Mouse (Mus musculus) liver, embryonic 15.5 days (tissue): ENCODE results near the gene Otud4. TPM values are rescaled to one million over a fixed set of nuclear protein-coding genes. Genes with fewer than 3 reads are reported as not detected.
"Not testable (repeated sequence)": the region's sequence is repeated elsewhere in the genome, so short reads cannot be mapped to it uniquely, and the experiment has no call there.

Source experiments
- ATAC-seq: fragments of 200-750 bp; cut with Nextera tagmentation; 2 replicates; pipeline ENCODE4 v1.8.0; 2017; ENCODE audit warnings: moderate number of reproducible peaks, mild to moderate bottlenecking, moderate library complexity; ENCODE audit not compliant: insufficient read depth
- H3K27ac ChIP-seq: fragments of 300-500 bp; sonication (generic); replicated peaks from 2 replicates; pipeline ENCODE4 v1.5.1; 2015; ENCODE audit warnings: mild to moderate bottlenecking, inconsistent platforms
- H3K27me3 ChIP-seq: fragments of 300-500 bp; sonication (generic); 2 replicates; pipeline ENCODE4 v1.6.1; 2015; ENCODE audit warnings: mild to moderate bottlenecking, inconsistent platforms
- H3K36me3 ChIP-seq: fragments of 300-500 bp; sonication (generic); replicated peaks from 2 replicates; pipeline ENCODE4 v1.6.1; 2015; ENCODE audit warnings: moderate library complexity, mild to moderate bottlenecking, inconsistent platforms
- H3K4me1 ChIP-seq: fragments of 300-500 bp; sonication (generic); replicated peaks from 2 replicates; pipeline ENCODE4 v1.6.1; 2015; ENCODE audit warnings: inconsistent platforms
- H3K4me2 ChIP-seq: fragments of 300-500 bp; sonication (generic); 2 replicates; pipeline ENCODE4 v1.6.1; 2015; ENCODE audit warnings: moderate library complexity, mild to moderate bottlenecking, inconsistent platforms
- H3K4me3 ChIP-seq: fragments of 300-500 bp; sonication (generic); replicated peaks from 2 replicates; pipeline ENCODE4 v1.5.1; 2015; ENCODE audit warnings: mild to moderate bottlenecking, inconsistent platforms
- H3K9ac ChIP-seq: fragments of 300-500 bp; sonication (generic); 2 replicates; pipeline ENCODE4 v1.6.1; 2015; ENCODE audit warnings: moderate library complexity, mild to moderate bottlenecking, inconsistent platforms
- H3K9me3 ChIP-seq: fragments of 300-500 bp; sonication (generic); replicated peaks from 2 replicates; pipeline ENCODE4 v1.6.1; 2016; ENCODE audit warnings: inconsistent platforms
- WGBS: fragments of 180-500 bp; shearing (Covaris S2); methylation state at CpG from one replicate; pipeline ENCODE4 v1.1.7; 2015; ENCODE audit warnings: mixed read lengths; ENCODE audit not compliant: insufficient replicate concordance; 5-methylcytosine and 5-hydroxymethylcytosine counted together
- polyA plus RNA-seq: library from polyadenylated mRNA; unstranded; fragments of >200 nt; fragmentation: Nextera tagmentation; extraction: Ambion mirVana; gene quantifications from 2 replicates; pipeline ENCODE4 v1.2.1, GENCODE M21; 2015

Gene Otud4
- polyA plus RNA-seq, 1 experiment from 2014 or later = 5.8 TPM

GRCm38 (mm10) chr8:79685927-79686326 is 46.5 kb downstream of the Otud4 start:
- H3K4me2 ChIP-seq, H3K9me3 ChIP-seq, H3K27ac ChIP-seq, H3K4me1 ChIP-seq, H3K9ac ChIP-seq, ATAC-seq, H3K4me3 ChIP-seq, H3K27me3 ChIP-seq: not testable (repeated sequence)
- WGBS = 82% methylated on average over 5 of the region's 5 CpGs
- peaks cover 78% of the 10 kb centered on the region for H3K36me3 ChIP-seq

GRCm38 (mm10) chr8:79692531-79692930 is 53.1 kb downstream of the Otud4 start:
- Histone ChIP-seq H3K36me3 (peaks cover 75% of the 10 kb centered on the region), H3K4me1 (no peaks in the 10 kb centered on the region), H3K9me3 (no peaks in the 10 kb centered on the region), H3K4me2 (no peak overlapping the region), H3K27me3 (no peaks in the 10 kb centered on the region), H3K27ac (no peak overlapping the region), H3K9ac (no peak overlapping the region), H3K4me3 (no peak overlapping the region)
- 84% methylated on average over 2 of the region's 2 CpGs for WGBS
- ATAC-seq = no peak

- WGBS = 80% methylated on average over 3 of the region's 3 CpGs
These were observed 67.3 kb downstream of the Otud4 start for GRCm38 (mm10) chr8:79706687-79707086.

GRCm38 (mm10) chr8:79711064-79711961 is 71.9 kb downstream of the Otud4 start, which contains the start of the genes Abce1 and Anapc10:
Gene Abce1, minus strand, starts transcription at chr8:79711740.
Gene Anapc10, plus strand, starts transcription at chr8:79711820.
- WGBS = under 1% methylated on average over 73 of the region's 73 CpGs
- peak; percentile 99 for ATAC-seq
- Histone ChIP-seq H3K36me3 (peaks cover 21% of the 10 kb centered on the region), H3K9me3 (no peaks in the 10 kb centered on the region), H3K4me3 (peak within 1 kb of the TSS; percentile 95), H3K9ac (peak within 1 kb of the TSS; percentile 84), H3K4me1 (peaks cover 10% of the 10 kb centered on the region), H3K27ac (peak within 1 kb of the TSS; percentile 89), H3K4me2 (peak within 1 kb of the TSS; percentile 82), H3K27me3 (no peaks in the 10 kb centered on the region)

More at GRCm38 (mm10) chr8:79706687-79707086, 67.3 kb downstream of the Otud4 start:
- no peak for ATAC-seq
- Histone ChIP-seq H3K27ac (no peak overlapping the region), H3K4me1 (peaks cover 3% of the 10 kb centered on the region), H3K4me2 (no peak overlapping the region), H3K36me3 (peaks cover 51% of the 10 kb centered on the region), H3K9ac (no peak overlapping the region), H3K9me3 (no peaks in the 10 kb centered on the region), H3K4me3 (no peak overlapping the region), H3K27me3 (no peaks in the 10 kb centered on the region)

- Histone ChIP-seq H3K4me1 (peaks cover 10% of the 10 kb centered on the region), H3K27me3 (no peaks in the 10 kb centered on the region), H3K36me3 (peaks cover 10% of the 10 kb centered on the region), H3K4me3 (peak overlapping the region; percentile 33), H3K4me2 (peak overlapping the region; percentile 82), H3K9me3 (no peaks in the 10 kb centered on the region), H3K27ac (no peak overlapping the region), H3K9ac (no peak overlapping the region)
- 37% methylated on average over 5 of the region's 6 CpGs for WGBS
- no peak for ATAC-seq
These were observed 73.3 kb downstream of the Otud4 start for GRCm38 (mm10) chr8:79712676-79713075.

- Histone ChIP-seq H3K36me3 (peaks cover 16% of the 10 kb centered on the region), H3K27ac (no peak overlapping the region), H3K27me3 (no peaks in the 10 kb centered on the region), H3K4me3 (no peak overlapping the region), H3K9ac (no peak overlapping the region), H3K4me2 (no peak overlapping the region), H3K9me3 (no peaks in the 10 kb centered on the region), H3K4me1 (no peaks in the 10 kb centered on the region)
- no peak for ATAC-seq
These were observed 82.1 kb downstream of the Otud4 start for GRCm38 (mm10) chr8:79721537-79721936.

GRCm38 (mm10) chr8:79723308-79723707 is 83.9 kb downstream of the Otud4 start:
- no peak for ATAC-seq
- H3K4me2 ChIP-seq = no peak overlapping the region
- no peaks in the 10 kb centered on the region for H3K27me3 ChIP-seq

GRCm38 (mm10) chr8:79724589-79724988 is 85.2 kb downstream of the Otud4 start:
- Histone ChIP-seq H3K9me3 (no peaks in the 10 kb centered on the region), H3K36me3 (peaks cover 10% of the 10 kb centered on the region), H3K4me2 (no peak overlapping the region), H3K27me3 (no peaks in the 10 kb centered on the region), H3K4me3 (no peak overlapping the region), H3K4me1 (no peaks in the 10 kb centered on the region), H3K9ac (no peak overlapping the region), H3K27ac (no peak overlapping the region)
- WGBS = 37% methylated on average over 3 of the region's 3 CpGs
- ATAC-seq = no peak

More at GRCm38 (mm10) chr8:79723308-79723707, 83.9 kb downstream of the Otud4 start:
- Histone ChIP-seq H3K9me3 (no peaks in the 10 kb centered on the region), H3K4me1 (no peaks in the 10 kb centered on the region), H3K9ac (no peak overlapping the region), H3K4me3 (no peak overlapping the region), H3K36me3 (peaks cover 10% of the 10 kb centered on the region), H3K27ac (no peak overlapping the region)

Other genes starting within 250 kb of the Otud4 start
- gene Smad1, start 240.1 kb upstream of the Otud4 start, polyA plus RNA-seq = 6.1 and 6.4 TPM in 2 replicates
- 51.6 and 54.7 TPM in 2 replicates for gene Abce1, start 72.1 kb downstream of the Otud4 start, polyA plus RNA-seq
- 11.1 and 12.6 TPM in 2 replicates for gene Anapc10, start 72.2 kb downstream of the Otud4 start, polyA plus RNA-seq